Mouse (Mus musculus) neutrophil, adult 83 days (primary cell): ENCODE data around the gene Marcksl1. TPM values are rescaled to one million over a fixed set of nuclear protein-coding genes. Genes with fewer than 3 reads are reported as not detected.

ENCODE experiments used
- total RNA-seq, 2 experiments: library from RNA; stranded (reverse); gene quantifications; one replicate each; pipeline ENCODE4 v1.2.4; 2023

Marcksl1 gene
- 10 to 100 TPM; 73.7 to 85.8 TPM for total RNA-seq

DNA sequence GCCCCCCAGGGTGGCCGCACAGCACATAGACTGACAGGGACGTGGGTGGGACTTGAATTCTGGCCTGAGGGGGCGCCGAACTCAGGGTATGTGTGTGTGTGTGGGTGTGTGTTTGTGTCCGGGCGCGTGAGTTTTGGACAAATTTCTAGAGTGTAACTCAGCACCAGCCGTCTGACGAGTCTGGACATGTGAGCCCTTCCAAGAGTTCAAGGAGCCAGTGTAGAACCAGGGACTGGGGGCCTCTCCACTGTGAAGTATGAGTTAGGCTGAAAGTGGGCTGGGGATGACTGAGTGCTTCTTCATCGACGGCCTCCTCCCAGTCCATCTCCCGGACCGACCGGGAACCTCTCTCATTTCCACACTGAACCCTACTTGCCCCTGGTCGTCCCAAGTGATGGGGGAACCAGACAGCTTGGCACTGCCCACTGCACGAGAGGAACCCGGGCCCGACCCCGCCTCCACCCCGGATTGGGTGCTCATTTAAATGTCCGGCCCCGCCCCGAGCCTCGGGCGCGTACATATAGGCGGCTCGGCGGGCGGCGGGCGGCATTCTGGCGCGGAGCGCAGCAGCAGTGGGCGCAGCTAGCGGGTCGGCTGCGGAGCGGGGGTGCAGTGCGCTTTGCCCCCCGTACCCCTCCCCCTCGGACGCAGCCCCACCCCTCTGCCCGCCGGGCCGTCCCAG lies at the start of gene Marcksl1:
TSS of gene Marcksl1 (plus strand) at position 496 of the 682 bp plus-strand sequence.

DNA sequence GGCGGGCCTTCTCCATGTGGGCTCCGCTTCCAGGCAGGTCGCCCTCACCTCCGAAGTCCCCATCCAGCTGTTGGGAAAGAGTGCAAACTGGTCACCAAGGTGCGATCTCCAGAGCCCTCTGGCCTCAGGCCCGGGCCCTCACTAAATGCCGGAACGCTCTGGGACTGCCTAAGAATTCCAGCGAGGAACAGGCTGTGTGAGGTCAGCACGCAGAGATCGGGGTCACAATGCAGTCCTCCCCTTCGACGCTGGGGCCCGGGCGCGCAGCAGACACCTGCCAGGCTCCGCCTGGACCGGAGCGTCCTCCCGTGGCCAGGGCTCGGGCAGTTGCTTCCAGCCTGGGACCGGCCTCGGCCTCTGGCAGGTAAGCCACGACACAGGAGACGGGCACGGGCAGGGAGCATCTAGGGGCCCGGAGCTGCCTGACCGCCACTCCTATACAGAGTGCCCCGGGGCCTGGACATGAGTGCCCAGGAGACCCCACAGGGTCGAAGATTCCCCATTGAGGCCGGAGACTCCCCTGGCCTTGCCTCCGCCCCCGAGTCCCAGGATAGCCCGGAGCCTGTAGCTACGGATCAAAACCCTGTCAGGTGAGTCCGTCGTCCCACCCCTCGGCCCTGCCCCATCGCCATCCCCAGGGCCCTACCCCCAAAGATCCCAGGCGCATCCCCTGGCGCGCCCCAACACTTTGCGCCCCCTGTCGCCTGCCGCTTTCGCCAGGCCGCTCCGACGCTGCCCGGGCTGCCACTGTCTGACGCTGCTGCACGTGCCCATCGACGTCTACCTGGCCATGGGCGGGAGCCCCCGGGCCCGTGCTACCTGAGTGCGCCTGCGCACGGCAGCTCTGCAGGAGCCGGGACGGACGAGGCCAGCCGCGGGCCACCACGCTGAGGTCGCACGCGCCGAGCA lies 22.2 kb upstream of the Marcksl1 start, which contains the start of the genes Tssk3 and Fam229a:
TSS of gene Tssk3 (minus strand) at position 51 of the 909 bp plus-strand sequence.
TSS of gene Fam229a (plus strand) at position 219 of the 909 bp plus-strand sequence.

DNA sequence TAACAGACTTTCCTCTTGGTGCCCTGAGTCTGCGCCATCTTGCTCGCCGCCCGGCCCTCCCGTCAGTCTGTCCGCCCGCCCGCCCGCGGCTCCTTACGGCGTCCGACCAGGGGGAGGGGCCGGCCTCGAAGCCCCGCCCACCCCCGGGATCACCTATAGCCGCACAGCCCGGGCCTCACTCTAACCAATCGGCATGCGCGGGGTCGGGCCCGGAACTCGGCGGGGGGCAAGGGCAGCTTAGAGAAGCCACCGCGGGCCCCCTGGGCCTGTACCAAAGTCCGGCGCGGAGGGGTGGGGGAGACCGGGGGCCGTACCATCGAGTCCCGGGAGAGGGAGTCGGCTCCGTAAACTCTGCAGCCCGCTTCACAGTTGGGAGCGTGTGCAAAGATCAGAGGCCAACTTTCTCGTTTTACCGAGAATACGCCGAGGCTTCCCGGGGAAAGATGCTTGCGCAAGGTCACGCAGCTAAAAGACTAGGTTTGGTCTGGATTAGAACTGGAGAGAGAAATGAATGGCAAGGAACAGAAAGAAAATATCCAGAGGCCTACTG lies 29.3 kb downstream of the Marcksl1 start, which contains the start of gene Hdac1:
TSS of gene Hdac1 (minus strand) at position 122 of the 550 bp plus-strand sequence.

Other genes starting within 250 kb of the Marcksl1 start
- not detected for gene Sync, start 226.0 kb upstream of the Marcksl1 start, total RNA-seq
- gene Rbbp4, start 178.2 kb upstream of the Marcksl1 start, total RNA-seq = 100 to 1,000 TPM; 121 to 132 TPM
- gene Zbtb8os, start 177.9 kb upstream of the Marcksl1 start, total RNA-seq = 10 to 100 TPM; 24.2 to 25.8 TPM
- gene Zbtb8a, start 135.5 kb upstream of the Marcksl1 start, total RNA-seq = 1 to 10 TPM; 1.4 to 1.7 TPM
- gene Zbtb8b, start 72.7 kb upstream of the Marcksl1 start, total RNA-seq = not detected
- gene Bsdc1, start 52.0 kb upstream of the Marcksl1 start, total RNA-seq = 10 to 100 TPM; 73.9 to 76.4 TPM
- not detected for gene Tssk3, start 22.6 kb upstream of the Marcksl1 start, total RNA-seq
- not detected for gene Fam229a, start 22.4 kb upstream of the Marcksl1 start, total RNA-seq
- 10 to 100 TPM; 68.9 to 73.8 TPM for gene Hdac1, start 29.1 kb downstream of the Marcksl1 start, total RNA-seq
- 1 to 10 TPM; 1.3 TPM for gene Lck, start 60.1 kb downstream of the Marcksl1 start, total RNA-seq
- not detected for gene Fam167b, start 65.0 kb downstream of the Marcksl1 start, total RNA-seq
- gene Eif3i, start 87.1 kb downstream of the Marcksl1 start, total RNA-seq = 10 to 100 TPM; 76.4 to 85.4 TPM
- 10 to 100 TPM; 78.3 to 78.5 TPM for gene Tmem234, start 87.1 kb downstream of the Marcksl1 start, total RNA-seq
- not detected for gene Dcdc2b, start 100.7 kb downstream of the Marcksl1 start, total RNA-seq
- gene Iqcc, start 105.5 kb downstream of the Marcksl1 start, total RNA-seq = 10 to 100 TPM in 1 of 2 experiments, 1 to 10 TPM in 1; 7.5 to 13.6 TPM
- gene Ccdc28b, start 110.4 kb downstream of the Marcksl1 start, total RNA-seq = 10 to 100 TPM; 36.0 to 41.1 TPM
- gene Txlna, start 127.5 kb downstream of the Marcksl1 start, total RNA-seq = 10 to 100 TPM; 35.2 to 37.9 TPM
- 10 to 100 TPM; 24.2 to 25.3 TPM for gene Kpna6, start 159.2 kb downstream of the Marcksl1 start, total RNA-seq
- gene Tmem39b, start 183.3 kb downstream of the Marcksl1 start, total RNA-seq = 1 to 10 TPM; 8.2 to 8.7 TPM
- 10 to 100 TPM; 73.2 to 73.4 TPM for gene Khdrbs1, start 228.7 kb downstream of the Marcksl1 start, total RNA-seq